Mouse (Mus musculus): ENCODE measurements around the gene Krt1.

DNA sequence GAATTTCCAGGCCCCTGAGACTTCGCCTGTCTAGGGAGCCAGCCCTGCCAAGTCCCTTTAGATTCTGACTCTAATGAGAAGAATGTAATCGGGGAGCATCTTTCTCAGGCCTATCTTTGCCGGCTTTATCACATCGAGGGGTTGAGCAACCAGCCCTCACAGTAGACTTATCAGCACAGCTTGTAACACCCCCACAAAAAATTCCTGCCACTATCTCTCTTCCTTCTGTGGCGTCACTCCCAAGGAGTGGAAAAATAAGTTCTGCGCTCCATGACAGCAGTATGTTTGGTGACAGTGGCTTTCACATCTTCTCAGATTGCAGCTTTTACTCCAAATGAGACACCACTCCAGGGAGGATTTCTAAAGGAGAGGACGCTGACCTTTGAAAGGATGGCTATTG, 16.2 kb upstream of the Krt1 start:
- TF ChIP-seq CTCF (IDR thresholded peaks at IDR 0.05; ENCODE audit: low read depth) (no peak), EP300 (IDR thresholded peaks at IDR 0.05; ENCODE audit: low read depth) (no peak)
